Mouse (Mus musculus): ENCODE results near the gene Ccm2l.

Ccm2l gene

GRCm38 (mm10) chr2:153052700-153053351, 12.9 kb upstream of the Ccm2l start:
- DNase-seq (ENCODE audit: low spot score in 2 of 2) = no peak

GRCm38 (mm10) chr2:153053896-153054295, 11.9 kb upstream of the Ccm2l start:
- DNase-seq (ENCODE audit: low spot score in 2 of 2) = no peak

GRCm38 (mm10) chr2:153055270-153055920, 10.4 kb upstream of the Ccm2l start:
- DNase-seq (ENCODE audit: low spot score in 2 of 2) = no peak

GRCm38 (mm10) chr2:153058365-153058764, 7.4 kb upstream of the Ccm2l start:
- DNase-seq (ENCODE audit: low spot score in 2 of 2) = no peak

- DNase-seq (ENCODE audit: low spot score in 2 of 2) = no peak
These were observed 5.5 kb upstream of the Ccm2l start for GRCm38 (mm10) chr2:153060216-153060615.

- DNase-seq (ENCODE audit: low spot score in 2 of 2) = no peak
These were observed 2.4 kb upstream of the Ccm2l start for GRCm38 (mm10) chr2:153063394-153063793.

- DNase-seq (ENCODE audit: low spot score in 2 of 2) = no peak
These were observed 1.4 kb upstream of the Ccm2l start for GRCm38 (mm10) chr2:153064190-153064970.

- no peak for DNase-seq (ENCODE audit: low spot score in 2 of 2)
These were observed 1.2 kb downstream of the Ccm2l start for GRCm38 (mm10) chr2:153066991-153067390.

- DNase-seq (ENCODE audit: low spot score in 2 of 2) = no peak
These were observed 5.2 kb downstream of the Ccm2l start for GRCm38 (mm10) chr2:153070762-153071490.

GRCm38 (mm10) chr2:153071491-153072184, 5.9 kb downstream of the Ccm2l start:
- peak; percentile 33 to 36 for DNase-seq (ENCODE audit: low spot score in 2 of 2)

GRCm38 (mm10) chr2:153074651-153075050, 8.9 kb downstream of the Ccm2l start:
- no peak for DNase-seq (ENCODE audit: low spot score in 2 of 2)

GRCm38 (mm10) chr2:153075961-153076360, 10.2 kb downstream of the Ccm2l start:
- no peak for DNase-seq (ENCODE audit: low spot score in 2 of 2)

GRCm38 (mm10) chr2:153080841-153081523, 15.2 kb downstream of the Ccm2l start:
- DNase-seq (ENCODE audit: low spot score in 2 of 2) = peak; percentile 72 to 85

- no peak for DNase-seq (ENCODE audit: low spot score in 2 of 2)
These were observed 16.1 kb downstream of the Ccm2l start for GRCm38 (mm10) chr2:153081866-153082265.

GRCm38 (mm10) chr2:153083275-153083674, 17.5 kb downstream of the Ccm2l start:
- DNase-seq (ENCODE audit: low spot score in 2 of 2) = no peak

GRCm38 (mm10) chr2:153083824-153084223, 18.1 kb downstream of the Ccm2l start:
- DNase-seq (ENCODE audit: low spot score in 2 of 2) = no peak

GRCm38 (mm10) chr2:153084261-153084976, 18.7 kb downstream of the Ccm2l start:
- no peak for DNase-seq (ENCODE audit: low spot score in 2 of 2)

- DNase-seq (ENCODE audit: low spot score in 2 of 2) = no peak
These were observed 19.8 kb downstream of the Ccm2l start for GRCm38 (mm10) chr2:153085556-153085955.

- DNase-seq (ENCODE audit: low spot score in 2 of 2) = no peak
These were observed 20.4 kb downstream of the Ccm2l start for GRCm38 (mm10) chr2:153086166-153086565.

- no peak for DNase-seq (ENCODE audit: low spot score in 2 of 2)
These were observed 21.3 kb downstream of the Ccm2l start for GRCm38 (mm10) chr2:153087091-153087490.

All from frontal cortex, postnatal 25 days (tissue).